Mouse (Mus musculus) heart, adult 8-10 months (tissue): ENCODE measurements around the gene Homer3. TPM values are rescaled to one million over a fixed set of nuclear protein-coding genes. Genes with fewer than 3 reads are reported as not detected.

Experiments
- DNase-seq: peaks from one replicate; pipeline ENCODE4 v3.0.0; 2022; ENCODE audit warnings: low spot score
- total RNA-seq, 4 experiments: library from RNA; stranded (reverse); gene quantifications; 2 replicates each; pipeline ENCODE4 v1.2.4; 2022

Gene Homer3
- total RNA-seq, 4 experiments from 2014 or later, result 7.8 to 9.1 (median 8.0) TPM

GRCm38 (mm10) chr8:70332878-70333202, 50.2 kb downstream of the Homer3 start:
- no peak for DNase-seq

GRCm38 (mm10) chr8:70338931-70339330, 56.3 kb downstream of the Homer3 start:
- DNase-seq, result no peak

DNA sequence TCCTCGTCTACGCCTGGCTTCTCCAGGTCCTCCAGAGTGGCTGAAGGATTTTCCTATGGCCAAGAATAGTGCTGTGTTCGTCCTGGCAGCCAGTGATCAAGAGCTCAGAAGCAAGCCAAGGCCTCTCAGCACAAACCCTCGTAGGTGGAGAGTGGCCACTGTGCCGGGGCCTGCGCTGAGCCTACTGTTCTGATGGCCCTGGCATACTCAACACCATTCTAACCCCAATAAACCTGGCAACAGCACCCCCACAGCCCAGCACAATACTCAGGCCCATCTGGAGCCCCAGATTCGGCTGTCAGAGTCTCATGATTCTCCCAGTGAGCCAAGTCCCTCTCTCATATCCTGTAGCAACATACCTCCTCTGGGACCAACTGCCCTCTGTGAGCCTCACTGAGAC, 58.0 kb downstream of the Homer3 start:
- DNase-seq, result no peak

GRCm38 (mm10) chr8:70342007-70342406, 59.4 kb downstream of the Homer3 start:
- DNase-seq, result no peak

DNA sequence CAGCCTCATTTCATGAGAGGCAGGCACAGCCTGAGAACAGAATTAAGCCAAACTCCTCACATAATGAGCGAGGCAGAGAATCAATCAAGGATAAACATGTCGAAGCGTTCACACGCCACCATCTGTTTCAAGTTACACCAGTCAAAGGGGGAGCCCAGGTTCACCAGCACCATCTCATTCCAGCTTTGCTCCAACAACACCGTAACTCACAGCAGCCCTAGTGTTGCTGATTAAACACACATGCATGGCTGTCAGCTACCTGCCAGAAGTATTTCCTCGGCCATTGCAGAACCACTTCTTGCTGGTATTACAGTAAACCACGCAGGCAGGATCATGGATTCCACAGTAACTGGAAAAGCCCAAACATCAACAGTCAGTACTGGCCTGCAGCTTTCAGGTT, 60.4 kb downstream of the Homer3 start:
- DNase-seq, result no peak

DNA sequence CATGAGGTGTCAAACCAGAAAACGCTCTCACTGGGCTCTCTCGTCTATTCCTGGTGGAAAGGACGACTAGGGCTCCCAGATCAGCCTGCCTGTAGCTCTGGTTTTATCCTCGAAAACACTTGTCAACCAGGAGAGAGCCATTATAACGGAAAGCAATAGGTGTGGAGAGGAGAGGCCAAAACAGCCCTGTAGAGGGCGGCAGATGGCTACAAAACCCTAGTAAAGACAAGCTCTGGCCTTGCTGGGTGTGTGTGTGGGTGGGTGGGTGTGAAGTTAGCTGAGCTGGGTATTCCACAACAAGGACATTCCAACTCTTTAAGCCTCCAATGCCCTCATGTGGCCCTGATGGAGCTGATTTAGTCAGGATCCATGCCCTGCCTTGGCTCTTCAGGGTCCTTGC, 61.1 kb downstream of the Homer3 start:
- no peak for DNase-seq

Other genes starting within 250 kb of the Homer3 start
- gene Mau2, start 240.1 kb upstream of the Homer3 start, total RNA-seq, result 10 to 100 TPM; 29.6 to 34.3 (median 31.3) TPM
- gene Sugp1, start 240.0 kb upstream of the Homer3 start, total RNA-seq, result 10 to 100 TPM; 17.0 to 21.6 (median 19.1) TPM
- gene Tm6sf2, start 209.9 kb upstream of the Homer3 start, total RNA-seq, result under 1 TPM; 0.44 to 0.90 (median 0.72) TPM
- under 1 TPM in 1 of 4 experiments, not detected in 3; 0.06 TPM for gene Hapln4, start 199.4 kb upstream of the Homer3 start, total RNA-seq
- gene Ncan, start 162.0 kb upstream of the Homer3 start, total RNA-seq, result under 1 TPM in 1 of 4 experiments, not detected in 3; 0.13 TPM
- gene Nr2c2ap, start 151.5 kb upstream of the Homer3 start, total RNA-seq, result 1 to 10 TPM; 7.5 to 8.9 (median 8.4) TPM
- 10 to 100 TPM; 16.7 to 22.7 (median 18.8) TPM for gene Rfxank, start 143.7 kb upstream of the Homer3 start, total RNA-seq
- gene Borcs8, start 143.3 kb upstream of the Homer3 start, total RNA-seq, result 10 to 100 TPM; 17.9 to 23.3 (median 23.2) TPM
- under 1 TPM in 3 of 4 experiments, not detected in 1; 0.25 to 0.78 (median 0.29) TPM for gene Mef2b, start 143.1 kb upstream of the Homer3 start, total RNA-seq
- gene Tmem161a, start 110.5 kb upstream of the Homer3 start, total RNA-seq, result 100 to 1,000 TPM in 3 of 4 experiments, 10 to 100 TPM in 1; 93.6 to 114 (median 106) TPM
- gene Slc25a42, start 70.5 kb upstream of the Homer3 start, total RNA-seq, result 10 to 100 TPM; 43.7 to 67.9 (median 57.0) TPM
- 10 to 100 TPM; 39.4 to 47.4 (median 41.7) TPM for gene Sugp2, start 48.6 kb upstream of the Homer3 start, total RNA-seq
- 1 to 10 TPM; 6.8 to 9.0 (median 7.4) TPM for gene Armc6, start 48.4 kb upstream of the Homer3 start, total RNA-seq
- 10 to 100 TPM; 26.0 to 34.5 (median 31.9) TPM for gene Ddx49, start 19.7 kb downstream of the Homer3 start, total RNA-seq
- 100 to 1,000 TPM; 148 to 165 (median 161) TPM for gene Cope, start 19.7 kb downstream of the Homer3 start, total RNA-seq
- under 1 TPM; 0.14 to 0.53 (median 0.38) TPM for gene Cers1, start 32.9 kb downstream of the Homer3 start, total RNA-seq
- gene Gdf1, start 47.0 kb downstream of the Homer3 start, total RNA-seq, result under 1 TPM in 3 of 4 experiments, not detected in 1; 0.23 to 0.85 (median 0.41) TPM
- 10 to 100 TPM; 46.7 to 48.8 (median 47.5) TPM for gene Upf1, start 70.5 kb downstream of the Homer3 start, total RNA-seq
- gene Comp, start 90.7 kb downstream of the Homer3 start, total RNA-seq, result 1 to 10 TPM; 4.7 to 7.7 (median 6.2) TPM
- gene Crtc1, start 156.8 kb downstream of the Homer3 start, total RNA-seq, result 1 to 10 TPM; 7.5 to 9.8 (median 7.6) TPM
- 1 to 10 TPM; 8.1 to 9.3 (median 8.4) TPM for gene Klhl26, start 194.1 kb downstream of the Homer3 start, total RNA-seq
- not detected for gene Tmem59l, start 204.5 kb downstream of the Homer3 start, total RNA-seq
- gene Crlf1, start 210.3 kb downstream of the Homer3 start, total RNA-seq, result under 1 TPM in 2 of 4 experiments, not detected in 2; 0.57 to 0.97 TPM
- 100 to 1,000 TPM; 118 to 133 (median 124) TPM for gene Rex1bd, start 223.9 kb downstream of the Homer3 start, total RNA-seq
- gene Uba52, start 228.0 kb downstream of the Homer3 start, total RNA-seq, result 1,000 to 10,000 TPM; 1,436 to 1,703 (median 1,558) TPM
- gene Fkbp8, start 244.9 kb downstream of the Homer3 start, total RNA-seq, result 100 to 1,000 TPM; 135 to 145 (median 137) TPM
- gene Kxd1, start 245.1 kb downstream of the Homer3 start, total RNA-seq, result 100 to 1,000 TPM in 3 of 4 experiments, 10 to 100 TPM in 1; 97.9 to 114 (median 103) TPM